Mouse (Mus musculus) heart, postnatal 4 days (tissue): ENCODE data around the gene Slc5a11. TPM values are rescaled to one million over a fixed set of nuclear protein-coding genes. Genes with fewer than 3 reads are reported as not detected.
A peak's percentile ranks its signal among the peaks of the same experiment; 100 is the strongest.

Experiments
- DNase-seq: peaks from one replicate; pipeline ENCODE4 v3.0.0; 2021
- total RNA-seq, 2 experiments: library from RNA; stranded (reverse); gene quantifications; 2 replicates each; pipeline ENCODE4 v1.2.3; 2021

Gene Slc5a11
- total RNA-seq = not detected

- DNase-seq = no peak
Measured at GRCm38 (mm10) chr7:123214365-123215075, at the start of gene Slc5a11. Gene Slc5a11 (plus strand): TSS chr7:123214780.

GRCm38 (mm10) chr7:123167436-123167835, 47.1 kb upstream of the Slc5a11 start:
- DNase-seq = no peak

- DNase-seq = no peak
Measured at GRCm38 (mm10) chr7:123169618-123170017, 45.0 kb upstream of the Slc5a11 start.

- DNase-seq = no peak
Measured at GRCm38 (mm10) chr7:123172101-123172500, 42.5 kb upstream of the Slc5a11 start.

- DNase-seq = no peak
Measured at GRCm38 (mm10) chr7:123177215-123177614, 37.4 kb upstream of the Slc5a11 start.

GRCm38 (mm10) chr7:123181787-123182701, 32.5 kb upstream of the Slc5a11 start:
- DNase-seq = no peak

GRCm38 (mm10) chr7:123184891-123185290, 29.7 kb upstream of the Slc5a11 start:
- DNase-seq = no peak

GRCm38 (mm10) chr7:123186463-123186862, 28.1 kb upstream of the Slc5a11 start:
- no peak for DNase-seq

- DNase-seq = no peak
Measured at GRCm38 (mm10) chr7:123187246-123187645, 27.3 kb upstream of the Slc5a11 start.

- no peak for DNase-seq
Measured at GRCm38 (mm10) chr7:123188462-123188861, 26.1 kb upstream of the Slc5a11 start.

GRCm38 (mm10) chr7:123189762-123190161, 24.8 kb upstream of the Slc5a11 start:
- DNase-seq = no peak

GRCm38 (mm10) chr7:123191731-123192130, 22.8 kb upstream of the Slc5a11 start:
- DNase-seq = no peak

- no peak for DNase-seq
Measured at GRCm38 (mm10) chr7:123193201-123193600, 21.4 kb upstream of the Slc5a11 start.

GRCm38 (mm10) chr7:123194696-123195095, 19.9 kb upstream of the Slc5a11 start:
- no peak for DNase-seq

- no peak for DNase-seq
Measured at GRCm38 (mm10) chr7:123196432-123196831, 18.1 kb upstream of the Slc5a11 start.

- no peak for DNase-seq
Measured at GRCm38 (mm10) chr7:123198695-123199094, 15.9 kb upstream of the Slc5a11 start.

GRCm38 (mm10) chr7:123199151-123199550, 15.4 kb upstream of the Slc5a11 start:
- no peak for DNase-seq

- no peak for DNase-seq
Measured at GRCm38 (mm10) chr7:123199656-123200206, 14.8 kb upstream of the Slc5a11 start.

- DNase-seq = no peak
Measured at GRCm38 (mm10) chr7:123200722-123201121, 13.9 kb upstream of the Slc5a11 start.

- DNase-seq = peak; percentile 68
Measured at GRCm38 (mm10) chr7:123205261-123205660, 9.3 kb upstream of the Slc5a11 start.

GRCm38 (mm10) chr7:123207561-123207960, 7.0 kb upstream of the Slc5a11 start:
- DNase-seq = no peak

- DNase-seq = no peak
Measured at GRCm38 (mm10) chr7:123209864-123210263, 4.7 kb upstream of the Slc5a11 start.

GRCm38 (mm10) chr7:123211461-123211860, 3.1 kb upstream of the Slc5a11 start:
- no peak for DNase-seq
